Mouse (Mus musculus) v-Abl transformed pro-B cells (cell line): ENCODE data around the gene Noc2l.

Experiments
- in situ Hi-C, 2 experiments: fragments of 400-800 bp; cut with MboI; formaldehyde crosslinking; loops; one replicate each; pipeline ENCODE4 v1.15.1; 2025; ENCODE audit not compliant: unreplicated experiment in 2 of 2

Gene Noc2l

GRCm38 (mm10) chr4:156235808-156236533 is at the start of gene Noc2l:
TSS of gene Noc2l (plus strand) at chr4:156236010.
- in situ Hi-C loops, result no loop called here

- in situ Hi-C loops, result loop anchor here in 1 of 2 experiments (5.0 kb wide), 1 partner anchor 61 kb away; no protein-coding TSS in a partner anchor
These were observed 47.5 kb upstream of the Noc2l start for GRCm38 (mm10) chr4:156188162-156188810.

- in situ Hi-C loops, result loop anchor here in 1 of 2 experiments (5.0 kb wide), 1 partner anchor 62 kb away; no protein-coding TSS in a partner anchor
These were observed 46.9 kb upstream of the Noc2l start for GRCm38 (mm10) chr4:156188811-156189323.

- in situ Hi-C loops, result no loop called here
These were observed 43.2 kb upstream of the Noc2l start for GRCm38 (mm10) chr4:156192421-156193199.

GRCm38 (mm10) chr4:156193200-156193590 is 42.6 kb upstream of the Noc2l start:
- in situ Hi-C loops, result no loop called here

GRCm38 (mm10) chr4:156193906-156194305 is 41.9 kb upstream of the Noc2l start:
- in situ Hi-C loops, result no loop called here

- in situ Hi-C loops, result no loop called here
These were observed 41.5 kb upstream of the Noc2l start for GRCm38 (mm10) chr4:156194346-156194745.

GRCm38 (mm10) chr4:156195927-156196870 is 39.6 kb upstream of the Noc2l start:
- in situ Hi-C loops, result no loop called here

- in situ Hi-C loops, result no loop called here
These were observed 38.5 kb upstream of the Noc2l start, which contains the start of gene Agrn for GRCm38 (mm10) chr4:156197131-156197828. TSS of gene Agrn (minus strand) at chr4:156197488.

GRCm38 (mm10) chr4:156197829-156198205 is 38.0 kb upstream of the Noc2l start:
- in situ Hi-C loops, result no loop called here

GRCm38 (mm10) chr4:156200623-156201475 is 35.0 kb upstream of the Noc2l start, which contains the start of gene Isg15:
TSS of gene Isg15 (minus strand) at chr4:156200818.
- in situ Hi-C loops, result no loop called here

- in situ Hi-C loops, result no loop called here
These were observed 33.3 kb upstream of the Noc2l start for GRCm38 (mm10) chr4:156202462-156202893.

GRCm38 (mm10) chr4:156203001-156203412 is 32.8 kb upstream of the Noc2l start, which contains the start of gene AW011738:
TSS of gene AW011738 (plus strand) at chr4:156203304.
- in situ Hi-C loops, result no loop called here

GRCm38 (mm10) chr4:156203413-156204131 is 32.2 kb upstream of the Noc2l start:
- in situ Hi-C loops, result no loop called here

GRCm38 (mm10) chr4:156208872-156209271 is 26.9 kb upstream of the Noc2l start:
- in situ Hi-C loops, result no loop called here

GRCm38 (mm10) chr4:156209963-156210635 is 25.7 kb upstream of the Noc2l start:
- in situ Hi-C loops, result no loop called here

GRCm38 (mm10) chr4:156213134-156213533 is 22.7 kb upstream of the Noc2l start:
- in situ Hi-C loops, result no loop called here
